Mouse (Mus musculus): ENCODE results near the gene Rxfp3. TPM values are rescaled to one million over a fixed set of nuclear protein-coding genes. Genes with fewer than 3 reads are reported as not detected.
"Not testable (repeated sequence)": the region's sequence is repeated elsewhere in the genome, so short reads cannot be mapped to it uniquely, and the experiment has no call there.

Gene Rxfp3
- polyA plus RNA-seq, 1 experiment, result not detected

GRCm38 (mm10) chr15:11000421-11000820 is 37.4 kb downstream of the Rxfp3 start, which contains the start of gene Slc45a2:
Gene Slc45a2, plus strand, starts transcription at chr15:11000721.
- Histone ChIP-seq H3K4me3 (ENCODE audit: insufficient read depth, low read length) (no peak within 1 kb of the TSS), H3K4me1 (ENCODE audit: control insufficient read depth, insufficient read depth, low read length) (no peaks in the 10 kb centered on the region), H3K27ac (ENCODE audit: insufficient read depth, low read depth, low read length) (no peak within 1 kb of the TSS)
- TF ChIP-seq POLR2A (IDR thresholded peaks at IDR 0.05; ENCODE audit: borderline replicate concordance, low read depth, low read length) (no peak), CTCF (IDR thresholded peaks at IDR 0.05; ENCODE audit: low read depth, low read length) (no peak)

- Histone ChIP-seq H3K27ac (ENCODE audit: insufficient read depth, low read depth, low read length) (no peak overlapping the region), H3K4me3 (ENCODE audit: insufficient read depth, low read length) (no peak overlapping the region), H3K4me1 (ENCODE audit: control insufficient read depth, insufficient read depth, low read length) (no peaks in the 10 kb centered on the region)
- TF ChIP-seq POLR2A (IDR thresholded peaks at IDR 0.05; ENCODE audit: borderline replicate concordance, low read depth, low read length), result no peak
- no peak for TF ChIP-seq CTCF (IDR thresholded peaks at IDR 0.05; ENCODE audit: low read depth, low read length)
These were observed 38.0 kb downstream of the Rxfp3 start for GRCm38 (mm10) chr15:10999832-11000231.

GRCm38 (mm10) chr15:10991566-10991965 is 46.2 kb downstream of the Rxfp3 start:
- no peak overlapping the region for H3K4me3 ChIP-seq (ENCODE audit: insufficient read depth, low read length)
- H3K4me1 ChIP-seq (ENCODE audit: control insufficient read depth, insufficient read depth, low read length), result no peaks in the 10 kb centered on the region
- H3K27ac ChIP-seq (ENCODE audit: insufficient read depth, low read depth, low read length), result no peak overlapping the region
- TF ChIP-seq POLR2A (IDR thresholded peaks at IDR 0.05; ENCODE audit: borderline replicate concordance, low read depth, low read length) (no peak), CTCF (IDR thresholded peaks at IDR 0.05; ENCODE audit: low read depth, low read length) (no peak)

- TF ChIP-seq POLR2A (IDR thresholded peaks at IDR 0.05; ENCODE audit: borderline replicate concordance, low read depth, low read length) (no peak), CTCF (IDR thresholded peaks at IDR 0.05; ENCODE audit: low read depth, low read length) (no peak)
- no peak overlapping the region for H3K27ac ChIP-seq (ENCODE audit: insufficient read depth, low read depth, low read length)
- no peak overlapping the region for H3K4me3 ChIP-seq (ENCODE audit: insufficient read depth, low read length)
- no peaks in the 10 kb centered on the region for H3K4me1 ChIP-seq (ENCODE audit: control insufficient read depth, insufficient read depth, low read length)
These were observed 47.4 kb downstream of the Rxfp3 start for GRCm38 (mm10) chr15:10990411-10990810.

GRCm38 (mm10) chr15:10986477-10986876 is 51.3 kb downstream of the Rxfp3 start:
- not testable (repeated sequence) for H3K4me1 ChIP-seq (ENCODE audit: control insufficient read depth, insufficient read depth, low read length); H3K27ac ChIP-seq (ENCODE audit: insufficient read depth, low read depth, low read length); H3K4me3 ChIP-seq (ENCODE audit: insufficient read depth, low read length)

GRCm38 (mm10) chr15:10985756-10986155 is 52.0 kb downstream of the Rxfp3 start:
- Histone ChIP-seq H3K4me1 (ENCODE audit: control insufficient read depth, insufficient read depth, low read length) (peaks cover 3% of the 10 kb centered on the region), H3K27ac (ENCODE audit: insufficient read depth, low read depth, low read length) (no peak overlapping the region), H3K4me3 (ENCODE audit: insufficient read depth, low read length) (no peak overlapping the region)
- TF ChIP-seq POLR2A (IDR thresholded peaks at IDR 0.05; ENCODE audit: borderline replicate concordance, low read depth, low read length), result no peak
- no peak for TF ChIP-seq CTCF (IDR thresholded peaks at IDR 0.05; ENCODE audit: low read depth, low read length)

Other genes with a start within 250 kb of the Rxfp3 start
- not detected in 2 replicates for gene C1qtnf3, start 85.7 kb downstream of the Rxfp3 start, polyA plus RNA-seq (2012; ENCODE audit: insufficient read depth, insufficient read length, missing spikeins)
- gene Amacr, start 56.2 kb downstream of the Rxfp3 start, polyA plus RNA-seq (2012; ENCODE audit: insufficient read depth, insufficient read length, missing spikeins), result 2.5 and 3.5 TPM in 2 replicates
- gene Slc45a2, start 37.3 kb downstream of the Rxfp3 start, polyA plus RNA-seq (2012; ENCODE audit: insufficient read depth, insufficient read length, missing spikeins), result not detected in 2 replicates
- gene Adamts12, start 26.8 kb upstream of the Rxfp3 start, polyA plus RNA-seq (2012; ENCODE audit: insufficient read depth, insufficient read length, missing spikeins), result 0.23 TPM in 1 of 2 replicates, not detected in the other

Measured in bone marrow macrophage, adult 2 months (primary cell).